Mouse (Mus musculus) adrenal gland, adult 10 weeks (tissue): ENCODE data around the gene Scg2. TPM values are rescaled to one million over a fixed set of nuclear protein-coding genes. Genes with fewer than 3 reads are reported as not detected.

ENCODE experiments used
- polyA plus RNA-seq: library from polyadenylated mRNA; stranded (reverse); fragments of 350-450 nt; fragmentation: Illumina TruSeq; extraction: RNeasy Lipid Tissue Mini Kit (QIAGEN cat#74804); gene quantifications from one replicate; pipeline ENCODE4 v1.2.3, GENCODE M21; 2014; ENCODE audit warnings: low read depth, low replicate concordance

Gene Scg2
- polyA plus RNA-seq: 2,284 TPM

DNA sequence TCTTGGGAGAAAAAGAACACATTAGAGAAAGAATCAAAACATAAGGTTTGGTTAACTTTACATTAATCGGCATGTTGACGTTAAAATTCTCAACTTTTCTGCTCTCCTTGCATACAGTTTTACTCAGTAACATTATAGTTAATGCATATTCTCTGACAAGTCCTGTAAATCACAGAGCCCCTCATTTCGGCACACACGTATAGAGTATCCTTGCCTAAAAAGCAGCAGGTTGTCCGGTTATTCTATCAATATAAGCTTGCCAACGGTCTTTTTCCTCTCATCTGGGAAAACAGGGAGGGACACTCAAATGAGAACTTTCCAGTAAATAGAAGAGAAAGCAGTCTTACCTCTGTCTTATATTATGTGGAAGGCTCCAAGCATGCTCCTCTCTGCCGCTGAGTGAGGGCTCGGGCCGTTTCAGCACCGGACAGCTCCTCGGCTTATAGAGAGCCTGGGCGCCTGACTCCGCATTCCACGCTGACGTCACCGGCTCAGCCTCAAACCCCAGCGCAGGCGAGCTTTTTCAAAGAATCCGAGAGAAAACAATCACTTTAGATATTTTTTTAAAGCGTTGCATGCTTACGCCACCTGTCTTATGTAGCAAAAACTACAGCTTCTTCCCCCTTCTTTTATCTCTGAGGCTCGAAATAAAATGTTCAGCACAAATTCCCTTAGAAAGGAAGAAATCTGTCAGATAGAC is at the start of gene Scg2:
Scg2 (minus strand) TSS at position 512 of the 700 bp plus-strand sequence.

Other genes starting within 250 kb of the Scg2 start
- 1.9 TPM for gene Ap1s3, start 231.9 kb upstream of the Scg2 start, polyA plus RNA-seq